24 mouse cellular contexts compared by ENCODE assay signal in genomic region chr5:112360077-112360476, GRCm38 (mm10). TPM values are rescaled to one million over a fixed set of nuclear protein-coding genes. Genes with fewer than 3 reads are reported as not detected.
DNase-seq lines count a peak whose midpoint lies in the region; ATAC-seq and TF ChIP-seq lines count a peak whose summit lies in the region.
"Had no signal": no experiment of that assay in that cellular context is flagged by ENCODE, and none has a peak within 500 bp of the region (broad histone marks: within the 10 kb centered on the region; RNA-seq: fewer than 3 reads in every experiment).

No protein-coding gene starts in this region.

- no peak for ATAC-seq in limb, embryonic 12.5 days (ENCODE audit: insufficient number of reproducible peaks, insufficient read depth, low FRiP score, low TSS enrichment, low read depth)
- peak; percentile 4; the same call in 1 of the 2 replicates for ATAC-seq in liver, embryonic 12.5 days
- no peak for ATAC-seq in liver, embryonic 16.5 days (ENCODE audit: low read depth)
- ATAC-seq in megakaryocyte progenitor cell, adult 5-6 weeks (replicated peaks; ENCODE audit: poor library complexity), result no peak
- no peak for ATAC-seq in midbrain, embryonic 11.5 days (ENCODE audit: low FRiP score)
- ATAC-seq: forebrain, embryonic 13.5 days; forebrain, postnatal 0 days had no signal

- H3K9ac ChIP-seq in limb, embryonic 12.5 days (replicated peaks), result no peak overlapping the region
- no peak overlapping the region for H3K9ac ChIP-seq in MEL (ENCODE audit: control insufficient read depth, low read depth, low read length, poor library complexity, severe bottlenecking)
- 0 out of 2 replicates have a peak overlapping the region, but pooled peaks have one; percentile 51 for H3K9ac ChIP-seq in liver, embryonic 12.5 days
- no peak overlapping the region for H3K9ac ChIP-seq in liver, embryonic 16.5 days (ENCODE audit: low read depth, low read length)
- H3K9ac ChIP-seq in midbrain, embryonic 11.5 days (ENCODE audit: low read length), result no peak overlapping the region
- H3K9ac ChIP-seq: forebrain, embryonic 13.5 days; forebrain, postnatal 0 days; hindbrain, embryonic 12.5 days had no signal

- peaks cover 23% of the 10 kb centered on the region for H3K4me1 ChIP-seq in limb, embryonic 12.5 days (replicated peaks)
- H3K4me1 ChIP-seq in limb, embryonic 10.5 days, result peaks cover 15% of the 10 kb centered on the region
- 0 out of 4 replicates have a peak, but pooled peaks cover 0 to 5% of the 10 kb centered on the region in 2 experiments for H3K4me1 ChIP-seq in MEL (ENCODE audit: control insufficient read depth in 1 of 2, insufficient read depth in 2 of 2, low read length in 2 of 2)
- peaks cover 66% of the 10 kb centered on the region for H3K4me1 ChIP-seq in liver, embryonic 12.5 days
- H3K4me1 ChIP-seq in liver, embryonic 16.5 days (ENCODE audit: control insufficient read depth, low read depth, low read length), result peaks cover 20% of the 10 kb centered on the region
- no peaks in the 10 kb centered on the region for H3K4me1 ChIP-seq in midbrain, embryonic 11.5 days (ENCODE audit: control insufficient read depth, insufficient read depth, low read length)
- H3K4me1 ChIP-seq: forebrain, embryonic 13.5 days; hindbrain, embryonic 12.5 days had no signal

- no peak for TF ChIP-seq CTCF in MEL (IDR thresholded peaks at IDR 0.05 in 2 of 3, conservative IDR thresholded peaks at IDR 0.05 in 1 of 3; ENCODE audit: control insufficient read depth in 1 of 3, insufficient read depth in 1 of 3, low read depth in 2 of 3, low read length in 3 of 3, poor library complexity in 1 of 3, severe bottlenecking in 1 of 3)

- no peak overlapping the region for H3K4me2 ChIP-seq in limb, embryonic 12.5 days
- peak overlapping the region; percentile 64 for H3K4me2 ChIP-seq in liver, embryonic 12.5 days
- peak overlapping the region; percentile 15; the same call in 1 of the 2 replicates for H3K4me2 ChIP-seq in liver, embryonic 16.5 days (ENCODE audit: low read depth, low read length)
- no peak overlapping the region for H3K4me2 ChIP-seq in midbrain, embryonic 11.5 days
- H3K4me2 ChIP-seq: forebrain, embryonic 13.5 days; hindbrain, embryonic 12.5 days had no signal

- no peaks in the 10 kb centered on the region for H3K27me3 ChIP-seq in limb, embryonic 12.5 days
- H3K27me3 ChIP-seq in limb, embryonic 10.5 days (ENCODE audit: low read depth, poor library complexity, severe bottlenecking), result no peaks in the 10 kb centered on the region
- H3K27me3 ChIP-seq in MEL (ENCODE audit: control insufficient read depth in 1 of 2, insufficient read depth in 2 of 2, low read length in 2 of 2), result no peaks in the 10 kb centered on the region
- no peaks in the 10 kb centered on the region for H3K27me3 ChIP-seq in liver, embryonic 12.5 days (replicated peaks)
- no peaks in the 10 kb centered on the region for H3K27me3 ChIP-seq in liver, embryonic 16.5 days (ENCODE audit: control insufficient read depth, insufficient read depth, low read depth, low read length)
- H3K27me3 ChIP-seq in midbrain, embryonic 11.5 days (ENCODE audit: control insufficient read depth, insufficient read depth, low read length), result no peaks in the 10 kb centered on the region
- H3K27me3 ChIP-seq: CH12.LX; forebrain, embryonic 13.5 days; hindbrain, embryonic 12.5 days had no signal

- H3K79me2 ChIP-seq in MEL (ENCODE audit: control insufficient read depth, insufficient read depth, low read length, poor library complexity), result no peaks in the 10 kb centered on the region

- peaks cover 74% of the 10 kb centered on the region for H3K36me3 ChIP-seq in limb, embryonic 12.5 days
- H3K36me3 ChIP-seq in limb, embryonic 10.5 days, result peaks cover 88% of the 10 kb centered on the region
- peaks cover 2 to 3% of the 10 kb centered on the region in 2 experiments; a peak in 3 of 4 replicates for H3K36me3 ChIP-seq in MEL (ENCODE audit: control insufficient read depth in 1 of 2, insufficient read depth in 2 of 2, low read length in 2 of 2)
- H3K36me3 ChIP-seq in liver, embryonic 12.5 days, result peaks cover 66% of the 10 kb centered on the region
- H3K36me3 ChIP-seq in liver, embryonic 16.5 days (ENCODE audit: control insufficient read depth, insufficient read depth), result peaks cover 4% of the 10 kb centered on the region
- H3K36me3 ChIP-seq in midbrain, embryonic 11.5 days (ENCODE audit: control insufficient read depth, insufficient read depth, low read length), result peaks cover 2% of the 10 kb centered on the region; the same call in 1 of the 2 replicates

- TF ChIP-seq POLR2A in MEL (IDR thresholded peaks at IDR 0.05; ENCODE audit: control insufficient read depth in 1 of 2, insufficient read depth in 1 of 2, low read depth in 1 of 2, low read length in 2 of 2, poor library complexity in 1 of 2), result no peak

- DNase-seq in limb, embryonic 10.5 days (ENCODE audit: low spot score), result no peak
- DNase-seq in MEL (ENCODE audit: low read depth, low spot score), result no peak
- DNase-seq in lung, postnatal 10 days, result no peak
- DNase-seq in midbrain, embryonic 11.5 days (ENCODE audit: low spot score, missing footprints), result no peak
- DNase-seq: adrenal gland, adult 8-10 months; adrenal gland, postnatal 36 days; cerebellum, adult 2 months; cerebellum, postnatal 10 days; forebrain, postnatal 0 days; gastrocnemius, postnatal 14 days; heart, postnatal 10 days; heart, postnatal 4 days had no signal

- no peaks in the 10 kb centered on the region for H3K9me3 ChIP-seq in limb, embryonic 12.5 days
- no peaks in the 10 kb centered on the region for H3K9me3 ChIP-seq in limb, embryonic 10.5 days (replicated peaks)
- H3K9me3 ChIP-seq in MEL (replicated peaks; ENCODE audit: insufficient read depth, low read length), result no peaks in the 10 kb centered on the region
- H3K9me3 ChIP-seq in liver, embryonic 12.5 days (replicated peaks), result peaks cover 4% of the 10 kb centered on the region; the same call in 1 of the 2 replicates
- H3K9me3 ChIP-seq in liver, embryonic 16.5 days (replicated peaks; ENCODE audit: control insufficient read depth, low read length), result no peaks in the 10 kb centered on the region
- H3K9me3 ChIP-seq in midbrain, embryonic 11.5 days (ENCODE audit: control insufficient read depth, low read length), result no peaks in the 10 kb centered on the region
- H3K9me3 ChIP-seq: embryonic facial prominence, embryonic 10.5 days; forebrain, embryonic 13.5 days; hindbrain, embryonic 12.5 days had no signal

- 79% methylated on average over 3 of the region's 3 CpGs for WGBS in limb, embryonic 12.5 days
- 89% methylated on average over 3 of the region's 3 CpGs for WGBS in limb, embryonic 10.5 days
- WGBS in liver, embryonic 12.5 days (ENCODE audit: insufficient replicate concordance), result 77% methylated on average over 3 of the region's 3 CpGs
- 78% methylated on average over 3 of the region's 3 CpGs for WGBS in liver, embryonic 16.5 days (ENCODE audit: insufficient replicate concordance)
- 93% methylated on average over 3 of the region's 3 CpGs for WGBS in midbrain, embryonic 11.5 days

- peak overlapping the region; percentile 53; the same call in 1 of the 2 replicates for H3K27ac ChIP-seq in limb, embryonic 12.5 days
- no peak overlapping the region for H3K27ac ChIP-seq in limb, embryonic 10.5 days
- H3K27ac ChIP-seq in MEL (ENCODE audit: control insufficient read depth, low read depth, low read length), result 0 out of 2 replicates have a peak overlapping the region, but pooled peaks have one; percentile 5
- peak overlapping the region; percentile 91 for H3K27ac ChIP-seq in liver, embryonic 12.5 days
- H3K27ac ChIP-seq in liver, embryonic 16.5 days (ENCODE audit: low read length), result no peak overlapping the region
- no peak overlapping the region for H3K27ac ChIP-seq in midbrain, embryonic 11.5 days (ENCODE audit: low read depth, low read length)
- H3K27ac ChIP-seq: embryonic facial prominence, embryonic 10.5 days; forebrain, embryonic 13.5 days; hindbrain, embryonic 12.5 days had no signal

- no peak for TF ChIP-seq EP300 in MEL (IDR thresholded peaks at IDR 0.05; ENCODE audit: low read depth in 1 of 2, low read length in 2 of 2)

- no peak for TF ChIP-seq RAD21 in MEL (IDR thresholded peaks at IDR 0.05; ENCODE audit: low read depth, low read length)

- H3K4me3 ChIP-seq in limb, embryonic 12.5 days (replicated peaks), result no peak overlapping the region
- no peak overlapping the region for H3K4me3 ChIP-seq in limb, embryonic 10.5 days
- no peak overlapping the region for H3K4me3 ChIP-seq in MEL (ENCODE audit: control insufficient read depth in 1 of 2, insufficient read depth in 1 of 2, low read depth in 2 of 2, low read length in 2 of 2)
- H3K4me3 ChIP-seq in liver, embryonic 12.5 days, result 0 out of 2 replicates have a peak overlapping the region, but pooled peaks have one; percentile 23
- H3K4me3 ChIP-seq in liver, embryonic 16.5 days (ENCODE audit: low read depth, low read length), result no peak overlapping the region
- no peak overlapping the region for H3K4me3 ChIP-seq in midbrain, embryonic 11.5 days (ENCODE audit: low read depth, low read length)
- H3K4me3 ChIP-seq: embryonic facial prominence, embryonic 10.5 days; forebrain, embryonic 13.5 days; hindbrain, embryonic 12.5 days had no signal

RNA-seq across cellular contexts. Expression of gene Gm6583, which starts 4.2 kb away (rescaled TPM):
- polyA plus RNA-seq in limb, embryonic 12.5 days (2016; fragmentation: Nextera tagmentation; extraction: Ambion mirVana), result 0.24 and 0.33 TPM in 2 replicates
- 0.14 and 0.25 TPM in 2 replicates for polyA plus RNA-seq in limb, embryonic 10.5 days (2016; fragmentation: Nextera tagmentation; extraction: Ambion mirVana)
- 0.04 TPM in 1 of 2 replicates, not detected in the other for total RNA-seq in MEL (2012; rRNA removed)
- polyA plus RNA-seq in MEL (2012; ENCODE audit: insufficient read depth in 1 of 2, insufficient read length in 2 of 2, low read depth in 1 of 2, low replicate concordance in 2 of 2, missing spikeins in 1 of 2), result under 1 TPM in 1 of 2 experiments, not detected in 1; 0.11 TPM
- 0.35 and 0.41 TPM in 2 replicates for polyA plus RNA-seq in liver, embryonic 12.5 days (2016; fragmentation: Nextera tagmentation; extraction: Ambion mirVana)
- 0.04 and 0.13 TPM in 2 replicates for polyA plus RNA-seq in liver, embryonic 16.5 days (2015; fragmentation: Nextera tagmentation; extraction: Ambion mirVana)
- total RNA-seq in megakaryocyte progenitor cell, adult 5-6 weeks (2015), result not detected in 2 replicates
- total RNA-seq in megakaryocyte progenitor cell, adult 5-6 weeks (2017), result not detected in 2 replicates
- not detected in 2 replicates for polyA plus RNA-seq in midbrain, embryonic 11.5 days (2014; fragmentation: Nextera tagmentation; extraction: Ambion mirVana)
- total RNA-seq: adrenal gland, postnatal 36 days; CH12.LX; forebrain, postnatal 0 days; gastrocnemius, adult 18-20 months; gastrocnemius, postnatal 14 days; heart, adult 8-10 months had no signal
- polyA plus RNA-seq: cerebellum, adult 2 months; forebrain, postnatal 0 days; gonadal fat pad, adult 2 months; heart, embryonic 14.5 days had no signal

RNA-seq across cellular contexts. Expression of gene Hps4, which starts 17.2 kb away (rescaled TPM):
- polyA plus RNA-seq in limb, embryonic 12.5 days (2016; fragmentation: Nextera tagmentation; extraction: Ambion mirVana), result 40.1 and 44.9 TPM in 2 replicates
- polyA plus RNA-seq in limb, embryonic 10.5 days (2016; fragmentation: Nextera tagmentation; extraction: Ambion mirVana), result 38.9 and 39.1 TPM in 2 replicates
- total RNA-seq in MEL (2012; rRNA removed), result 28.9 and 37.1 TPM in 2 replicates
- polyA plus RNA-seq in MEL (2012; ENCODE audit: insufficient read depth in 1 of 2, insufficient read length in 2 of 2, low read depth in 1 of 2, low replicate concordance in 2 of 2, missing spikeins in 1 of 2), result 10 to 100 TPM in 1 of 2 experiments, not detected in 1; 41.7 TPM
- 17.2 and 18.7 TPM in 2 replicates for polyA plus RNA-seq in liver, embryonic 12.5 days (2016; fragmentation: Nextera tagmentation; extraction: Ambion mirVana)
- polyA plus RNA-seq in liver, embryonic 16.5 days (2015; fragmentation: Nextera tagmentation; extraction: Ambion mirVana), result 10.9 and 11.8 TPM in 2 replicates
- 15.1 and 15.9 TPM in 2 replicates for total RNA-seq in megakaryocyte progenitor cell, adult 5-6 weeks (2015)
- total RNA-seq in megakaryocyte progenitor cell, adult 5-6 weeks (2017), result 12.8 and 17.6 TPM in 2 replicates
- polyA plus RNA-seq in midbrain, embryonic 11.5 days (2014; fragmentation: Nextera tagmentation; extraction: Ambion mirVana), result 28.5 and 31.9 TPM in 2 replicates

RNA-seq across cellular contexts. Expression of gene Srrd, which starts 17.2 kb away (rescaled TPM):
- polyA plus RNA-seq in limb, embryonic 12.5 days (2016; fragmentation: Nextera tagmentation; extraction: Ambion mirVana), result 54.9 and 57.2 TPM in 2 replicates
- polyA plus RNA-seq in limb, embryonic 10.5 days (2016; fragmentation: Nextera tagmentation; extraction: Ambion mirVana), result 56.2 and 59.2 TPM in 2 replicates
- total RNA-seq in MEL (2012; rRNA removed), result 29.4 and 36.5 TPM in 2 replicates
- polyA plus RNA-seq in MEL (2012; ENCODE audit: insufficient read depth in 1 of 2, insufficient read length in 2 of 2, low read depth in 1 of 2, low replicate concordance in 2 of 2, missing spikeins in 1 of 2), result 10 to 100 TPM in 1 of 2 experiments, not detected in 1; 49.3 TPM
- 23.1 and 26.1 TPM in 2 replicates for polyA plus RNA-seq in liver, embryonic 12.5 days (2016; fragmentation: Nextera tagmentation; extraction: Ambion mirVana)
- polyA plus RNA-seq in liver, embryonic 16.5 days (2015; fragmentation: Nextera tagmentation; extraction: Ambion mirVana), result 12.6 and 12.9 TPM in 2 replicates
- 33.7 and 40.2 TPM in 2 replicates for total RNA-seq in megakaryocyte progenitor cell, adult 5-6 weeks (2015)
- 15.1 and 18.5 TPM in 2 replicates for total RNA-seq in megakaryocyte progenitor cell, adult 5-6 weeks (2017)
- 46.0 and 46.8 TPM in 2 replicates for polyA plus RNA-seq in midbrain, embryonic 11.5 days (2014; fragmentation: Nextera tagmentation; extraction: Ambion mirVana)

RNA-seq across cellular contexts. Expression of gene Tfip11, which starts 33.9 kb away (rescaled TPM):
- 38.2 and 41.5 TPM in 2 replicates for polyA plus RNA-seq in limb, embryonic 12.5 days (2016; fragmentation: Nextera tagmentation; extraction: Ambion mirVana)
- polyA plus RNA-seq in limb, embryonic 10.5 days (2016; fragmentation: Nextera tagmentation; extraction: Ambion mirVana), result 43.5 and 44.4 TPM in 2 replicates
- total RNA-seq in MEL (2012; rRNA removed), result 30.3 and 34.6 TPM in 2 replicates
- polyA plus RNA-seq in MEL (2012; ENCODE audit: insufficient read depth in 1 of 2, insufficient read length in 2 of 2, low read depth in 1 of 2, low replicate concordance in 2 of 2, missing spikeins in 1 of 2), result 10 to 100 TPM in 1 of 2 experiments, not detected in 1; 44.7 TPM
- polyA plus RNA-seq in liver, embryonic 12.5 days (2016; fragmentation: Nextera tagmentation; extraction: Ambion mirVana), result 19.7 and 20.7 TPM in 2 replicates
- 11.8 and 12.6 TPM in 2 replicates for polyA plus RNA-seq in liver, embryonic 16.5 days (2015; fragmentation: Nextera tagmentation; extraction: Ambion mirVana)
- total RNA-seq in megakaryocyte progenitor cell, adult 5-6 weeks (2015), result 12.9 and 16.2 TPM in 2 replicates
- 12.9 and 20.1 TPM in 2 replicates for total RNA-seq in megakaryocyte progenitor cell, adult 5-6 weeks (2017)
- polyA plus RNA-seq in midbrain, embryonic 11.5 days (2014; fragmentation: Nextera tagmentation; extraction: Ambion mirVana), result 22.1 and 25.8 TPM in 2 replicates

RNA-seq across cellular contexts. Expression of gene Asphd2, which starts 34.6 kb away (rescaled TPM):
- polyA plus RNA-seq in limb, embryonic 12.5 days (2016; fragmentation: Nextera tagmentation; extraction: Ambion mirVana), result 29.0 and 35.4 TPM in 2 replicates
- 22.0 and 23.6 TPM in 2 replicates for polyA plus RNA-seq in limb, embryonic 10.5 days (2016; fragmentation: Nextera tagmentation; extraction: Ambion mirVana)
- total RNA-seq in MEL (2012; rRNA removed), result 0.08 TPM in 1 of 2 replicates, not detected in the other
- polyA plus RNA-seq in MEL (2012; ENCODE audit: insufficient read depth in 1 of 2, insufficient read length in 2 of 2, low read depth in 1 of 2, low replicate concordance in 2 of 2, missing spikeins in 1 of 2), result not detected
- polyA plus RNA-seq in liver, embryonic 12.5 days (2016; fragmentation: Nextera tagmentation; extraction: Ambion mirVana), result 0.93 and 1.1 TPM in 2 replicates
- polyA plus RNA-seq in liver, embryonic 16.5 days (2015; fragmentation: Nextera tagmentation; extraction: Ambion mirVana), result not detected in 2 replicates
- total RNA-seq in megakaryocyte progenitor cell, adult 5-6 weeks (2015), result not detected in 2 replicates
- total RNA-seq in megakaryocyte progenitor cell, adult 5-6 weeks (2017), result not detected in 2 replicates
- polyA plus RNA-seq in midbrain, embryonic 11.5 days (2014; fragmentation: Nextera tagmentation; extraction: Ambion mirVana), result 35.4 and 48.3 TPM in 2 replicates
- total RNA-seq: CH12.LX had no signal

Comparison
In these comparisons a context has a peak if more than half of its experiments do, and no peak if none do; other contexts are left out.
1. H3K27ac ChIP-seq: peak in limb, embryonic 12.5 days (single experiment), MEL (single experiment) and liver, embryonic 12.5 days (single experiment); none in limb, embryonic 10.5 days (single experiment), liver, embryonic 16.5 days (single experiment) and midbrain, embryonic 11.5 days (single experiment).
2. H3K4me2 ChIP-seq: peak in liver, embryonic 12.5 days (single experiment) and liver, embryonic 16.5 days (single experiment); none in limb, embryonic 12.5 days (single experiment) and midbrain, embryonic 11.5 days (single experiment).